Mouse (Mus musculus) c-Kit-positive CD71-positive TER-119-positive erythroid progenitor cells, embryonic 14.5 days (primary cell): ENCODE data around the gene Aldh2.

Experiments used
- DNase-seq: peaks from one replicate; pipeline ENCODE4 v3.0.0-alpha.2; 2013; ENCODE audit warnings: low spot score

Gene Aldh2

GRCm38 (mm10) chr5:121595758-121596157, 2.1 kb upstream of the Aldh2 start:
- no peak for DNase-seq

GRCm38 (mm10) chr5:121594714-121595313, 1.2 kb upstream of the Aldh2 start:
- DNase-seq: no peak

DNA sequence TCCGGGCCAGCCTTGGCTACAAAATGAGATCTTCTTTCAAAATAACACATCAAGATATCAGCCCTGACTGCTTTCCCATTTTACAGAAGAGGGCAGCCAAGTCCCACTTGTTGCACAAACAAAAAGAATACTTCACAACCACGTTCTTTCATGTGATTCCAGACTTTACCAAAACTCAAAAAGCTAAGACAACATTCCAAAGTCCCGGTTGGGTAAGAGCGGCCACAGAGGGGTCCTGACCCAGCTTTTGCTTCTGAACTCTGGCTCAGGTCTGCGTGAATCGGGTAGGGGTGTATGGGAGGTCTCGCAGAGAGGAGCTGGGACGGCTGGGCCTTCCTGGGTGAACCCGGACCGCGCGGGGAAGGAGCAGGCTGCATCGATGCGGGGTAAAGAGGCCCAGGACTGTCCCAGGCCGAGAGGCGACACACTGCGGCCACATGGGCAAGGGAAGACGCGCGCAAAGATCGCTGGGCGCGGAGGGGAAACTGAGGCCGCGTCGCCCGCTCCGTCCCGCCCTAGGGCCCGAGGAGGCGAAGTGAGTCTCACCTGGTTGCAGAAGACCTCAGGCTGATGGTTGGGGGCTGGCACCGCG, 712 bp downstream of the Aldh2 start:
- DNase-seq: no peak

GRCm38 (mm10) chr5:121592064-121592815, 1.4 kb downstream of the Aldh2 start:
- DNase-seq: no peak

- no peak for DNase-seq
These were observed 2.1 kb downstream of the Aldh2 start for GRCm38 (mm10) chr5:121591417-121592063.

DNA sequence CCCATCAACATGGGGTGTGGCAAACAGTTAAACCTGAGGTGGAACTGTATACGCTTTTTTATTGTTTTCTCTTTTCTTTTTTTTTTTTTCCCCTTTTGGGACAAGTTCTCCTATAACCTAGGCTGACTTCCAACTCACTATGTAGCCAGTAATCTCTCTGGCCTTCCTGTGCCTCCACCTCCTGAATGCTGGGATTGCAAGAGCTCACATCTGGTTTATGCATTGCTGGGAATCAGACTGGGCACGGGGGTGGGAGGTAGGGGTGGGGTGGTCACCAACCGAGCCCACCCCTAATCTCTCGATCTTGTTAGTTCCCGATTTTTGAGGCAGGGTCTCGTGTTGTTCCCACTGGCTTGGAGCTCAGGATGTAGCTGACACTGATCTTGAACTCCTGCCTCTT, 3.7 kb downstream of the Aldh2 start:
- no peak for DNase-seq

DNA sequence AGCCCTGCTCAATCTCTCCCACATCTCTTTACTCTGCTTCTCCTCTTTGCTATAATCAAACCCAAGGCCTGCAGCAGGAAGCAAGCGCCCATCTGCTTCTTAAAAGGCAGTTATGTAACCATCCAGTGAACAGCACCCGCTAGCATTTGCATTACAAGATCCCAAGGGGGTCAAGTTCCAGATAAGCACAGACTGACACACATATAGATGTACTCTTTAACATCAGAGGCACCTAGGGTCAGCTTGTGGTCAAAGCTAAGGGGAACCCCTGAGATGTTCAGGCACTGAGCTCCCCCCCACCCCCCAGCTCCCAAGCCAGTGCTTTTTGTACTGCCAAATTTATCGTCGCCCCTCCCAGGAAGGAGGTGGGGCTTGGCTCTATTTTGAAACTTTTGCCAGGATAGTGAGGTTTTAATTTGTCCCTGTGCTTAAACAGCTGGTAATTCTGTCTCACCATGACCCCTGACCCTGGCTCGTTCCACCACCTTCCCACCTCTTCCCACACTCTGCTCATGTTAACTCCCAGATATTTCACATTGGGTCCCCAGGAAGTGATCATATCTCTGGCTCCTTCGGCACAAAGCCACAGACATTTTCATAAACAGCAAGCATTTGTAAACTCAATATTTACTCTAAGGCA, 7.1 kb downstream of the Aldh2 start:
- DNase-seq: no peak

DNA sequence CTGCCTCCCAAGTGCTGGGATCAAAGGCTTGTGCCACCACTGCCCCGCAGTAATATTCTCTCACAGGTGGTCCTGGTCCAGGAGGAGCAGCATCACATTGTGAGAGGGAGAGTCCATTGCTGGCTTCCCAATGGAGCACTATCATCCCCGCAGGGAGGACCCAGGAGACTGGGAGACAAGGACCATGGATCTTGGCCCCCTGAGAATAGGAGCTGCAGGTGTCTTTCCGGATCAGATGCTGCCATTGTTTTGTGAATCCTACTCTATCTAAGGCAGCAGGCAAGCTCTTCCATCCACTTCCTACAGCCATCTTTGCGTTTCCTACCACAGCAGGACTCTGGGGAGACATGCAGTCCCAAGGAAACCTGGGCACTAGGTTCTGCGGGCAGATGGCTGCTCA, 7.9 kb downstream of the Aldh2 start:
- no peak for DNase-seq

GRCm38 (mm10) chr5:121585005-121585404, 8.6 kb downstream of the Aldh2 start:
- no peak for DNase-seq

DNA sequence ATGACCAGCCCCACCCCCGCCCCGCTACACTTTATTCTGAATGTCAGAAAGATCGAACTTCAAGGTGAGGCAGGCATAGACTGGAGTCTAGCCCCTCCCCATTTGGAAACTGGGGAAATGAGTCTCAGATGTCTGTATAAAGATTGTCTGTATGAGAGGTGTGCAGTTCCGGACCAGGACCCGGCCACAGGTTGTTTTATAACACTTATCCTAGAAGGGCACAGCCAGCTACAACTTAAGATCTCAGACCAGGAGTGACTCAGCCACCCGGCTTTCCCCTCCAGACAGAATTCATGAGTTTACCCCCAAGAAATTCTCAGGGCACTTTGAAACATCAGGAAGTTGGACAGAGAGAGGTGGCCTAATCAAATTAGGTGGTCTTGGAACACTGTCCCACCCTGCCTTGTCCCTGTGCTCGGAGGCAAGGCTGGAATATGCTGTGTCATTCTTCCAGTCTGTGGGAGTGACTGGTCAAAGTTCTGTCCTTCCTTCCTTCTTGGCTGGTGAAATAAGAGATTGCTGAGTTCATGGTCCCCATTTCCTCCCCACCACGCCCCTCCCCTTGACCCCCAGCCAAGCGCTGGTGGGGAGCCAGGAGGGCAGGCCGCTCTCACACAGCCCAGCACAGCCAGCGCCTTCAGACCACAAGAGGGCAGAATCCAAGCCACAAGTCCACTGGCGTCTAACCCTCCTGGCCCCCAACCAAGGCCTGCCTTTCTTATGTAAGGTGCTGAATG, 9.7 kb downstream of the Aldh2 start:
- DNase-seq: no peak

DNA sequence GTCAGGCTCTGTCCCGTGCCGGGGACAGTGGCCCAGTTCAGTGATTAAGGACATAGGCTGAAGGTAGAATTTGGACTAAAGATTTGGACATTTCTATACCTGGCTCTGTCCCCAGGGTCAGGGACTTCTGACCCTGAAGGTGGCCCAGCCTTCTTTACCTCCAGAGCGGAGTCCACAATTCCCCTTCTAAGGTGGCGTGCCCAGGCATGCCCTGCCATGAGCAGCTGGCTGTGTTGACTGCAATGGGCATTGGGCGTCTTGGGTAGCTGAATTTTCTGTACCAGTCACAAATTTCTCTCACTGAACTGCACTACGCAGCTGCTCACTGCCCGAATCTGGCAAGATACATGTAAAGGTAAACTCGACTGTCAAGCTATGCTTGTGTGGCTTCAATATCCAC, 11.7 kb downstream of the Aldh2 start:
- DNase-seq: no peak

DNA sequence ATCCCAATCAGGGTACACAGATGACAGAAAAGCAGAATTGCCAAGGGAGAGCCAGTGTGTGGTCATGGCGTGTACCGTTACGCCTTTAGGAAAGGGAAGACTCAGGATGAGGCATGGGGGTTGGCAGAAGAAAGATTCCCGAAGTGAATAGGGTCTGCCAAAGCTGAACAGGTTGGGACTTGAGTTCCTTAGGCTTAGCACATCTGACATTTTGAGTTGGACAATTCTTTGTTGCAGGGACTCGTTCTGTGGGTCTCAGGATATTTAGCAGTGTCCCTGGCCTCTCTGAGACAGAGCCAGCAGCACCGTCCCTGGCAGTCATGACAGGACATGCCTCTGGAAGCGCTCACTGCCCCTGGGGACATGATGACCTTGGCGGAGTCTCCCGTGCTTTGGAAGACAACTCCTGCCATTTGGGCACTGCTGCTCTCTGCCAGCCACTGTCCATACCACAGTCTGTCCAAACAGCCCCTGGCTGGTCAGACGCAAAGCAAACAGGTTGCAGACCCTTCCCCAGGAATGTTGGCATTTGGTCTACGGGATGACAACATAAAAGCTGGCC, 16.6 kb downstream of the Aldh2 start:
- DNase-seq: no peak

- DNase-seq: no peak
These were observed 17.8 kb downstream of the Aldh2 start for GRCm38 (mm10) chr5:121575867-121576266.

GRCm38 (mm10) chr5:121574145-121574544, 19.5 kb downstream of the Aldh2 start:
- no peak for DNase-seq

DNA sequence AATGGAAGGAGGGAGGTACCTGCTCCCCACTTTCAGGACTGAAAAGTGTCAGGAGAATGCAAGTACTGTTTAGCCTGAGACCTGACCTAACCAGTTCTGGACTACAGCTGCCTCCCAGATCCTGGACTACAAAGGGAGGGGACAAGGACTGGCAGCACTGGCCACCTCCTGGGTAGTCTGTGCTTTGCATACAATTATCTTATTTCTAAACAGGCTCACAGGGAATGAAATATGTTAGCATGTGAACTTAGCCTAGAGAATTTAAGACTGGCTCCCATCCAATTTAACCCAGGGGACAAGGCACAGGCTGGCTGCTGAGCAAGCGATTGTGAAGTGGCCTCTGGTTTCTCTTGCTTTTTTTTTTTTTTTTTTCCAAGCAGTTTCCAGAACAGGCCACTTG, 22.8 kb downstream of the Aldh2 start:
- no peak for DNase-seq

- no peak for DNase-seq
These were observed 23.7 kb downstream of the Aldh2 start for GRCm38 (mm10) chr5:121569881-121570420.

DNA sequence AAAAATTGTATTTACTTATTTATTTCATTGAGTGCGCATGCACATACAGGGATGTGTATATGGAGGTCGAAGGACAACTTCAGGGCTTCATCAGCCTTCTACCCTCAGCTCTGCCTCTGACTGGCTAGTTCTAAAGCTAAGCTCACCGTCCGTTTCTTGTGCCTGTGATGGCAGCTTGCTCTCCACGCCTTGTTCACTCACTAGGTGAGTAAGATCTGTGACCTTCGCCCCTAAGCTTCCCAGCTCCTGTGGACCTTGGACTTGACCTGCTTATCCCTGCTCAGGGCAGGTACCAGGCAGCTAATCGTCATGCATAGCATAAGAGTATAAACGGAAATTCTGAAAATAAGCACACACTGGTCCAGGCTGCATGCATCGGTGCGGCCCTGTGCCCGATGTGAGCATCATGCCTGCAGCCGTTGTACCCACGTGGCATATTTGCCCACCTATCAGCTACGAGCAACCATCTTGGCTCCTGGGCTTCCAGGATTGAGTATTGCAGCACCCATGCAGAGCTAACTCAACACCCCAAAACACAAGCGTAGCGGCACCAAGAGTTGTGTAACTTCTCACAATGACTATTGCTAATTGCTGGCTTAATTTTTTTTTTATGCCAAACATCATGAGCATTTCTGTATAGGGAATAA, 27.5 kb downstream of the Aldh2 start:
- DNase-seq: no peak

DNA sequence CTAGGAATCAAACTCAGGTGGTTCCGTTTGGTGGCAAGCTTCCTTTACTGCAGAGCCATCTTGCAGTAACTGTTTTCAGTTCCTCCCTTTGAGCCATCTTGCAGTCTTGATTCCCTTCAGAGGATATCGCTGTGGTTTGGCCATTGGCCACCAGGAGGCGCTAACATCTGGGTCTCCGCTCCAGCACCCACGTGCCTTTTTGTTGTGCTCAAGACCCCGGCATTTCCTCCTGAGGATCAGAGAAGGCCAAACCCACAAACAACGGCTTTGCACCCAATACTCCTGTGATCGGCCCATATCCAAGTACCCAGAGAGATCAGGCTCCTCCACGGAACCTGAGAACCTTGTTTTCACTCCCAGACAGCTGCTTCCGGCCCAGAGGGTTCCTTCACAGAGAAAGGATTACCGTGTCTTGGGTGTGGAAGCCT, 29.1 kb downstream of the Aldh2 start:
- DNase-seq: peak; percentile 79

DNA sequence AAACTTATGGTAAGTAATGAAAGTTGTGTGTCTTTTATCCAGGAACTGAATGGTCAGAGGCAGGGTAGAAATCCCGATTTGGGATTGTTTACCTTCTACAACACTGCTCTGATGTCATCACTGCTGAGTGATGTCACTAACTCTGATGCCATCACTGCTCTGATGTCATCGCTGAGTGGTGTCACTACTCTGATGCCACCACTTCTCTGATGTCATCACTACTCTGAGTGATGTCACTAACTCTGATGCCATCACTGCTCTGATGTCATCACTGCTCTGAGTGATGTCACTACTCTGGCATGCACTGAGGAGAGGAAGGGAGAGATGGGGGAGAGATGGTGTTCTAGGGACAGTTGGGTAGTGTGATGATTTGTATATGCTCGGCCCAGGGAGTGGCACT, 31.2 kb downstream of the Aldh2 start:
- no peak for DNase-seq

GRCm38 (mm10) chr5:121549196-121549595, 44.4 kb downstream of the Aldh2 start:
- DNase-seq: no peak

DNA sequence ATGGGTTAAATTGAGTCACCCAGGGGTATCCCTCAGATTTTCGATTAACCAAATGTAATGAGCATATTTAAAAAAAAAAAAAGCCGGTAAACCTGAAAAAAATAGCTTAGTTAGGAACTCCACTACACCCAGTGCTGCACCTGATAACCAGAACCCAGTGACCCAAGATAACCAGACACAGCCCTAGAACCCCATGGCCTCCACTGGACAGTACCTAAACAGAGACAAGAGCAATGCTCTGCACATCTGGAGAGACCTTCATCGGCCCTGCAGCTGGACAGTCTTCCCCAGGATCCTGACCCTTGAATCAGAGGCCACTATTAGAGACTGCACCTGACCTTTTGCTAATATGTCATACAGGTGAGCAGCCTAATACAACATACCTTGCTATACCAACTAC, 46.5 kb downstream of the Aldh2 start:
- DNase-seq: peak; percentile 42
